In genomic region chr10:19933511-19934383, GRCm38 (mm10) we compare ENCODE assay signal across 8 mouse cellular contexts. TPM values are rescaled to one million over a fixed set of nuclear protein-coding genes. Genes with fewer than 3 reads are reported as not detected.
DNase-seq lines count a peak whose midpoint lies in the region; ATAC-seq and TF ChIP-seq lines count a peak whose summit lies in the region.

No protein-coding gene starts in this region.

- peak overlapping the region; percentile 53 for H3K9ac ChIP-seq in MEL (ENCODE audit: control insufficient read depth, low read depth, low read length, poor library complexity, severe bottlenecking)
- peak overlapping the region; percentile 68 for H3K9ac ChIP-seq in hindbrain, embryonic 15.5 days

- H3K4me3 ChIP-seq in MEL (ENCODE audit: control insufficient read depth in 1 of 2, insufficient read depth in 1 of 2, low read depth in 2 of 2, low read length in 2 of 2): peak overlapping the region; percentile 22 to 63; a peak in 3 of 4 replicates
- peak overlapping the region; percentile 68 for H3K4me3 ChIP-seq in hindbrain, embryonic 15.5 days

- H3K79me2 ChIP-seq in MEL (ENCODE audit: control insufficient read depth, insufficient read depth, low read length, poor library complexity): no peaks in the 10 kb centered on the region

- peak overlapping the region; percentile 82 for H3K4me2 ChIP-seq in hindbrain, embryonic 15.5 days

- TF ChIP-seq CTCF in MEL (IDR thresholded peaks at IDR 0.05 in 2 of 3, conservative IDR thresholded peaks at IDR 0.05 in 1 of 3; ENCODE audit: control insufficient read depth in 1 of 3, insufficient read depth in 1 of 3, low read depth in 2 of 3, low read length in 3 of 3, poor library complexity in 1 of 3, severe bottlenecking in 1 of 3): peak in 2 of 3 experiments; percentile 19 to 38; a peak in 3 of 6 replicates

- no peaks in the 10 kb centered on the region for H3K9me3 ChIP-seq in MEL (replicated peaks; ENCODE audit: insufficient read depth, low read length)
- H3K9me3 ChIP-seq in hindbrain, embryonic 15.5 days: no peaks in the 10 kb centered on the region

- H3K4me1 ChIP-seq in MEL (ENCODE audit: control insufficient read depth in 1 of 2, insufficient read depth in 2 of 2, low read length in 2 of 2): 0 out of 4 replicates have a peak, but pooled peaks cover 0 to 3% of the 10 kb centered on the region in 2 experiments
- H3K4me1 ChIP-seq in hindbrain, embryonic 15.5 days (replicated peaks): peaks cover 20% of the 10 kb centered on the region; the same call in 1 of the 2 replicates

- under 1% methylated on average over 95 of the region's 97 CpGs for WGBS in hindbrain, embryonic 15.5 days

- H3K36me3 ChIP-seq in MEL (ENCODE audit: control insufficient read depth in 1 of 2, insufficient read depth in 2 of 2, low read length in 2 of 2): peaks cover 0 to 2% of the 10 kb centered on the region in 2 experiments; a peak in 2 of 4 replicates
- no peaks in the 10 kb centered on the region for H3K36me3 ChIP-seq in hindbrain, embryonic 15.5 days

- no peak for TF ChIP-seq EP300 in MEL (IDR thresholded peaks at IDR 0.05; ENCODE audit: low read depth in 1 of 2, low read length in 2 of 2)

- TF ChIP-seq RAD21 in MEL (IDR thresholded peaks at IDR 0.05; ENCODE audit: low read depth, low read length): no peak

- H3K27ac ChIP-seq in MEL (ENCODE audit: control insufficient read depth, low read depth, low read length): no peak overlapping the region
- H3K27ac ChIP-seq in hindbrain, embryonic 15.5 days (replicated peaks): peak overlapping the region; percentile 72

- TF ChIP-seq POLR2A in MEL (IDR thresholded peaks at IDR 0.05; ENCODE audit: control insufficient read depth in 1 of 2, insufficient read depth in 1 of 2, low read depth in 1 of 2, low read length in 2 of 2, poor library complexity in 1 of 2): 0 out of 4 replicates have a peak, but pooled peaks of 1 of the 2 experiments have one; percentile 46

- ATAC-seq in hindbrain, embryonic 15.5 days (ENCODE audit: low FRiP score, low read depth): peak; percentile 92

- H3K27me3 ChIP-seq in MEL (ENCODE audit: control insufficient read depth in 1 of 2, insufficient read depth in 2 of 2, low read length in 2 of 2): peaks cover 19 to 24% of the 10 kb centered on the region in 2 experiments
- peaks cover 20% of the 10 kb centered on the region for H3K27me3 ChIP-seq in hindbrain, embryonic 15.5 days

- DNase-seq in MEL (ENCODE audit: low read depth, low spot score): peak; percentile 62
- peak; percentile 82 to 87 for DNase-seq in cerebellum, postnatal 10 days
- DNase-seq in gastrocnemius, adult 18-20 months (ENCODE audit: low spot score): peak; percentile 81
- DNase-seq in left cerebral cortex, adult 11 months (ENCODE audit: low spot score): peak; percentile 67
- peak; percentile 89 for DNase-seq in lung, postnatal 25 days (ENCODE audit: low spot score)
- peak; percentile 88 for DNase-seq in ovary, postnatal 36 days (ENCODE audit: low spot score)
- DNase-seq in thymus, postnatal 14 days: peak; percentile 90

TF ChIP-seq in MEL, 35 proteins besides CTCF, POLR2A, EP300 and RAD21:
- TF ChIP-seq GABPA (IDR thresholded peaks at IDR 0.05; ENCODE audit: low read depth, low read length) (no peak), MXI1 (IDR thresholded peaks at IDR 0.05; ENCODE audit: low read depth, low read length) (no peak), BHLHE40 (IDR thresholded peaks at IDR 0.05; ENCODE audit: borderline replicate concordance, low read depth, low read length) (no peak), UBTF (IDR thresholded peaks at IDR 0.05; ENCODE audit: borderline replicate concordance, insufficient read depth, low read depth, low read length) (0 out of 2 replicates have a peak, but pooled peaks have one; percentile 40)

RNA-seq across cellular contexts. Expression of gene Map3k5, which starts 0.5 kb away (rescaled TPM):
- 0.35 and 0.39 TPM in 2 replicates for total RNA-seq in MEL (2012; rRNA removed)
- under 1 TPM in 1 of 2 experiments, not detected in 1; 0.97 TPM for polyA plus RNA-seq in MEL (2012; ENCODE audit: insufficient read depth in 1 of 2, insufficient read length in 2 of 2, low read depth in 1 of 2, low replicate concordance in 2 of 2, missing spikeins in 1 of 2)
- total RNA-seq in gastrocnemius, adult 18-20 months (2021): 1 to 10 TPM; 7.3 to 8.4 TPM
- polyA plus RNA-seq in hindbrain, embryonic 15.5 days (2015; fragmentation: Nextera tagmentation; extraction: Ambion mirVana): 1.2 and 1.4 TPM in 2 replicates

RNA-seq across cellular contexts. Expression of gene Pex7, which starts 26.3 kb away (rescaled TPM):
- total RNA-seq in MEL (2012; rRNA removed): 15.8 and 16.0 TPM in 2 replicates
- 10 to 100 TPM in 1 of 2 experiments, not detected in 1; 22.1 TPM for polyA plus RNA-seq in MEL (2012; ENCODE audit: insufficient read depth in 1 of 2, insufficient read length in 2 of 2, low read depth in 1 of 2, low replicate concordance in 2 of 2, missing spikeins in 1 of 2)
- 10 to 100 TPM; 20.6 to 21.7 TPM for total RNA-seq in gastrocnemius, adult 18-20 months (2021)
- 28.9 and 30.1 TPM in 2 replicates for polyA plus RNA-seq in hindbrain, embryonic 15.5 days (2015; fragmentation: Nextera tagmentation; extraction: Ambion mirVana)
